Mouse (Mus musculus) gastrocnemius, postnatal 4 days (tissue): ENCODE results near the gene Asphd2. TPM values are rescaled to one million over a fixed set of nuclear protein-coding genes. Genes with fewer than 3 reads are reported as not detected.
"Not testable (repeated sequence)": the region's sequence is repeated elsewhere in the genome, so short reads cannot be mapped to it uniquely, and the experiment has no call there.

Source experiments
- DNase-seq, 2 experiments: peaks; one replicate each; pipeline ENCODE4 v3.0.0; 2021 to 2022; ENCODE audit warnings: low spot score in 2 of 2, mixed read lengths in 2 of 2
- long read RNA-seq, 2 experiments: library from polyadenylated mRNA; stranded (forward); transcript quantifications; one replicate each; pipeline ENCODE4 v2.0.0; 2021
- total RNA-seq, 2 experiments: library from RNA; stranded (reverse); gene quantifications; 2 replicates each; pipeline ENCODE4 v1.2.3; 2021

Asphd2 gene
- 1 to 10 TPM; 1.5 to 2.1 TPM for total RNA-seq
- long read RNA-seq, experiment 1, partial matches to known transcripts, result 1 of 8 reads
- long read RNA-seq, experiment 1, other reads (novel, unspliced or antisense), result 6 of 8 reads
- long read RNA-seq, experiment 2, partial matches to known transcripts, result 0 of 3 reads
- long read RNA-seq, experiment 2, other reads (novel, unspliced or antisense), result 3 of 3 reads

DNA sequence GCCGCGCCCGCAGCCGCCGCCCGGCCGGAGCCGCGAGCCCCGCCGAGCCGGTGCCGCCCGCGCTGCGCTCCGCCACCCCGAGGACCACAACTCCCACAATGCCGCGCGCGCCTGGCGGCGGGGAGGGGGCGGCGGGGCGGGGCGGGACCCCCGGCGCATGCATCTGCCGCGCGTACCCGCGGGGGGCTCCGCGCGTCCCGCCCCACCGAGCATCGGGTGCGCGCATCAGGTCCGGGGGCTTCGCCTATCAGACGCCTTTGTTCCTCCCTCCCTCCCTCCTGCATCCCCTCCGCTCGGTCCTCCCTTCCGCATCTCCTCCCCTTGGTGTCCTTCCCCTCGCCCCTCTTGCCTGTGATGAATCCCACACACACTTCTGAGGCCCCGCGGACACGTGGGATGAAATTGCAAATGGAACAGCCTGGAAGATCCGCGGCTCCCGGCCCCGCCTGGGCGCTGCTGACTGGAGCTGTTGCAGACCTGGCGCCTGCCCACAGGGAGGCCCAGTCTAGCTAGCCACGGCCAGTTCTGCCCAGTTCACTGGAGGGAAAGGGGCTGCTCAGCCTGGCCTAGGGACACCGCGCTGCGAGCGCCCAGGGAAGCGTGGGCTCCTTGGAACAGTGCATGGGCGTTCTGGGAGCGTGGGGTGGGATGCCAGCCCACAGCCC, at the start of gene Asphd2:
TSS of gene Asphd2 (minus strand) at position 88 of the 665 bp plus-strand sequence.
- DNase-seq, result peak in 1 of 2 experiments; percentile 59

- no peak for DNase-seq
Observed at GRCm38 (mm10) chr5:112438535-112438934, 43.9 kb upstream of the Asphd2 start.

- DNase-seq, result peak; percentile 44 to 61
Observed at GRCm38 (mm10) chr5:112433004-112433403, 38.3 kb upstream of the Asphd2 start.

GRCm38 (mm10) chr5:112432033-112432432, 37.4 kb upstream of the Asphd2 start:
- no peak for DNase-seq

GRCm38 (mm10) chr5:112431120-112431775, 36.6 kb upstream of the Asphd2 start:
- DNase-seq, result no peak

GRCm38 (mm10) chr5:112428944-112429343, 34.3 kb upstream of the Asphd2 start:
- DNase-seq, result peak; percentile 55 to 63

- peak; percentile 57 to 74 for DNase-seq
Observed at GRCm38 (mm10) chr5:112427283-112427682, 32.6 kb upstream of the Asphd2 start.

- DNase-seq, result no peak
Observed at GRCm38 (mm10) chr5:112426635-112427034, 32.0 kb upstream of the Asphd2 start.

- DNase-seq, result no peak
Observed at GRCm38 (mm10) chr5:112419535-112419934, 24.9 kb upstream of the Asphd2 start.

- DNase-seq, result no peak
Observed at GRCm38 (mm10) chr5:112418023-112418422, 23.4 kb upstream of the Asphd2 start.

DNA sequence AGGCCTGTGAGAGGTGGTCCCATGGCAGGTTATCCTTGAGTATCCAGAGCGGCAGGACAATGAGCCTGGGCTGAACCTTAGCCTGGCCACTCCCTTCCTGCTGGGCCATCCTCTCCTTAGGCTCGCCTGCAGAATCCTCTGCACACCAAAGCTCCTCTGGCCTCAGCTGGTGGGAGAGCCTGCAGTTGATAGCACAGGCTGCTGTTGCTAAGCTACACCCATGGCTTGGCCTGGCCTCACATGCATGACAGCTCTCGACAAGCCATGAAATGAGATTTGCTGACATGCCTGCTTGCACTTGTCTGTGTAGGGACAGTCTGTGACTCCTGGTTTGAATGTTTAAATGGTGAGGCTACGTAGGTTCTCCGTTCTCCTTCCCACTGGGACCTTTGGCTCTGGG, 22.0 kb upstream of the Asphd2 start:
- DNase-seq, result no peak

GRCm38 (mm10) chr5:112412781-112413180, 18.1 kb upstream of the Asphd2 start:
- not testable (repeated sequence) for DNase-seq

GRCm38 (mm10) chr5:112411514-112412335, 17.1 kb upstream of the Asphd2 start:
- no peak for DNase-seq

DNA sequence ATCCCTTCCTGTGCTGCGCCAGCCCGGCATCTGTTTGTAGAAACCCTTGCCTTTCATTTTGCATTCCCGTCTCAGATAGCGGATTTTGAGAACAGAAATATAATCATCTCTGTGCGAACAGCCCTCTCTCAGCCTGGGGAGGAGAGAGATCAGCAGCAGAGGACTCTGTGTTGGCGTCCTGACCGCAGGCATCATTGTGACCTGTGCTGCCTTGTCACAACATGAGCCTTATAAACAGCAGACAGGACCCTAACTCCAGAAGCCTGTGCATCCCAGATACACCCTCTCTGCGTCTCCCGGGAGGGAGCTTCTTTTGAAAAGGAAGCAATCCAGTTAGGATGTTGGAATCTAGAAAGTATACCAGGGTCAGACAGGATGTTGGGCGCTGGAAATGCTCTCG, 16.4 kb upstream of the Asphd2 start:
- no peak for DNase-seq

GRCm38 (mm10) chr5:112409274-112409673, 14.6 kb upstream of the Asphd2 start:
- DNase-seq, result no peak

- no peak for DNase-seq
Observed at GRCm38 (mm10) chr5:112406017-112406416, 11.4 kb upstream of the Asphd2 start.

GRCm38 (mm10) chr5:112402437-112402836, 7.8 kb upstream of the Asphd2 start:
- DNase-seq, result no peak

DNA sequence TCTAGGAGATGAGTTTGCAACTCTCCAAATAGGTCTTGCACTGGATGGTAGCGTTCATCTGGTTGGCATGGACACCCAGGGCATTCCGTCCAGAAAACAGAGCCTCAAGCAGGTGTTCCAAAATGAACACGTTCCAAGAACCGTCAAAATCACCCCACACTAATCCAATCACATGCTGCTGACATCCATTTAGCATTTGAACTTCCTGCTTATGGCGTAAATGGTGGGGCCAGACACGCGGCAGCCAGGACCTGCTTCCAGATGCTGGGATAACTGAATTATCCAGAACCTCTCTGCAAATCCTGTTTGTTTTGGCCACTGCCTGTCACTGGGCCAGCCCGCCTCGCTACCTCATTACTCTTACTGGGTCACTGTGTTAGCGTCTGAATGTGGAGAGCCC, 4.6 kb upstream of the Asphd2 start:
- DNase-seq, result no peak

- no peak for DNase-seq
Observed at GRCm38 (mm10) chr5:112396066-112396465, 1.4 kb upstream of the Asphd2 start.

- peak in 1 of 2 experiments; percentile 15 for DNase-seq
Observed at GRCm38 (mm10) chr5:112394415-112394763, 277 bp downstream of the Asphd2 start.

DNA sequence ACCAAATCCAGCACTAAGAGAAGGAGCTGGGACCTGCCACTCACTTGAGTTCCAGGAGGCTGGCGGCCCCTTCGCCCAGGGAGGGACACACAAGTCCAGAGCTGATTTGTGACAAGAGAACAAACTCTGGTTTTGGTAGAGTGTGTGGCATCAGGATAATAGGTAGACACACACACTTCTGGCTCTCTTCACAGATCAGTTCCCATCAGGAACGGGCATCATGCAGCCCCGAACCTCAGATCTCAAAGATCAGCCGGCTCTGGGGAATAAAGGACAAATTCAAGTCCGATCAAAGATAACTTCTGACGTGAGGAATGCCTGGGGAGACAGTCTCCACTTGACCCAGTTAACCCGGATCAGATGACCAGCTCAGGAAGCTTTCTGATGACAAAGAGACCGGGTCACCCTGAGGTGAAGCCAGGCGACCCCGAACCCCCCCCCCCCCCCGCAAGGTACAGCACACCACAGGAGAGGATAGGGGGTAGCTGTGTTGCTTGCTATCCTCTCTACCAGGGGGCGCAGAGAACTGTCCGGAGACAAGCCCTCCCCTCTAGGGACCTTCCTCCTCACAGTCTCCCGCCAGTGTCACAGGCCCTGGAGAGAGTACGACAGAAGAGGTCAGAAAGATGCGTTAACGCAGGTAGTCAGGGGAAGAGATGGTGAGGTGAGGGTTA, 788 bp downstream of the Asphd2 start:
- DNase-seq, result peak in 1 of 2 experiments; percentile 7
